Mouse (Mus musculus): ENCODE results near the gene Fbln1. TPM values are rescaled to one million over a fixed set of nuclear protein-coding genes. Genes with fewer than 3 reads are reported as not detected.
"Not testable (repeated sequence)": the region's sequence is repeated elsewhere in the genome, so short reads cannot be mapped to it uniquely, and the experiment has no call there.

Fbln1 gene
- polyA plus RNA-seq, 1 experiment: 5.5 TPM

GRCm38 (mm10) chr15:85316342-85317140, 110.8 kb downstream of the Fbln1 start:
- WGBS: 68% methylated on average over 14 of the region's 14 CpGs
- Histone ChIP-seq H3K4me3 (ENCODE audit: extremely low read depth, insufficient read depth, insufficient read length) (no peak overlapping the region), H3K4me1 (ENCODE audit: control insufficient read depth, insufficient read depth, insufficient read length) (no peaks in the 10 kb centered on the region), H3K27me3 (ENCODE audit: control insufficient read depth, insufficient read depth, low read length) (no peaks in the 10 kb centered on the region), H3K36me3 (ENCODE audit: control insufficient read depth, insufficient read depth, low read length) (no peaks in the 10 kb centered on the region), H3K27ac (ENCODE audit: insufficient read depth, low read length) (no peak overlapping the region)
- DNase-seq (ENCODE audit: low read depth in 1 of 2, low spot score in 2 of 2): no peak
- TF ChIP-seq POLR2A (IDR thresholded peaks at IDR 0.05; ENCODE audit: low read depth, low read length): no peak

DNA sequence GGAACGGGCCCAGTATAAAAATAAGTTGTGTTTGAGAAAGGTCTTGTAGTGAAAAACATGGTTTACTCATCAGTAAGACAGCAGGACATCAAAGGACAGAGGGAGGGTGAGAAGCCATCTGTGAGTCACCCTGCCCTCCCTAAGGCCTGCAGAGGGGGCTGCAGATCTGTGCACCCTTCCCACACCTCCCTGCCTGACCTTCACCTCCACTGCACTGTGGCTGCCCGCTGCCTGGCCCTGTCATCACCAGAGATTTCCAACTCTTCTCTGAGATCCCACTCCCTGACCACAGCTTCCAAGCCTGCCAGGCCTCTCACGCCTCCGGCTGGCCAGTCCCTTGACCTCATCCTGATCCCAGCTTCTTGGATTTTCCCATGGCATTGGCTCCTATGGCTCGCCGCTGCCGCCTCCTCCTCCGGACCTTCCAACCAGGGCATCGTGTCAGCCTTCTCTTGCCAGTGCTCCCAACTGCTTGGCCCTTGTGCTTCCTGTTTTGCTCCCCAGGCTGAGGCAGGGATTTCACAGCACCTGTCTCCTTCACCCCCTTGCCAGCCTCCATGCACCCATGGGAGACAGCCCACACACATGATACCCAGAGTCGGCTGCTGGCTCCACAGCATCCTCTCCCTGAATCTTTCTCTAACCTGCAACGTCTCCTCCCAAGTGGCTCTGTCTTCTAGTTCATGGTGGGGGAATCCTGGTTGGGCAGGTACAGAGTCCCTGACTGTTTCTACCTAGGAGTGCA, 114.3 kb downstream of the Fbln1 start:
- WGBS: 83% methylated on average over 11 of the region's 11 CpGs
- H3K27ac ChIP-seq (ENCODE audit: insufficient read depth, low read length): no peak overlapping the region
- no peaks in the 10 kb centered on the region for H3K36me3 ChIP-seq (ENCODE audit: control insufficient read depth, insufficient read depth, low read length)
- H3K4me1 ChIP-seq (ENCODE audit: control insufficient read depth, insufficient read depth, insufficient read length): no peaks in the 10 kb centered on the region
- no peak for DNase-seq (ENCODE audit: low read depth in 1 of 2, low spot score in 2 of 2)
- no peak overlapping the region for H3K4me3 ChIP-seq (ENCODE audit: extremely low read depth, insufficient read depth, insufficient read length)
- H3K27me3 ChIP-seq (ENCODE audit: control insufficient read depth, insufficient read depth, low read length): no peaks in the 10 kb centered on the region
- TF ChIP-seq CTCF (IDR thresholded peaks at IDR 0.05; ENCODE audit: extremely low read depth, insufficient read depth, insufficient read length, insufficient replicate concordance): no peak
- TF ChIP-seq POLR2A (IDR thresholded peaks at IDR 0.05; ENCODE audit: low read depth, low read length): no peak

GRCm38 (mm10) chr15:85323214-85323613, 117.5 kb downstream of the Fbln1 start:
- H3K4me1 ChIP-seq (ENCODE audit: control insufficient read depth, insufficient read depth, insufficient read length): no peaks in the 10 kb centered on the region
- no peak overlapping the region for H3K27ac ChIP-seq (ENCODE audit: insufficient read depth, low read length)
- no peak for TF ChIP-seq POLR2A (IDR thresholded peaks at IDR 0.05; ENCODE audit: low read depth, low read length)
- no peak for TF ChIP-seq CTCF (IDR thresholded peaks at IDR 0.05; ENCODE audit: extremely low read depth, insufficient read depth, insufficient read length, insufficient replicate concordance)
- H3K27me3 ChIP-seq (ENCODE audit: control insufficient read depth, insufficient read depth, low read length): no peaks in the 10 kb centered on the region
- H3K4me3 ChIP-seq (ENCODE audit: extremely low read depth, insufficient read depth, insufficient read length): no peak overlapping the region
- WGBS: 87% methylated on average over 4 of the region's 4 CpGs
- no peak for DNase-seq (ENCODE audit: low read depth in 1 of 2, low spot score in 2 of 2)
- no peaks in the 10 kb centered on the region for H3K36me3 ChIP-seq (ENCODE audit: control insufficient read depth, insufficient read depth, low read length)

GRCm38 (mm10) chr15:85324426-85324825, 118.7 kb downstream of the Fbln1 start:
- DNase-seq (ENCODE audit: low read depth in 1 of 2, low spot score in 2 of 2): no peak
- 90% methylated on average over 1 of the region's 1 CpGs for WGBS
- no peak overlapping the region for H3K4me3 ChIP-seq (ENCODE audit: extremely low read depth, insufficient read depth, insufficient read length)
- TF ChIP-seq POLR2A (IDR thresholded peaks at IDR 0.05; ENCODE audit: low read depth, low read length) (no peak), CTCF (IDR thresholded peaks at IDR 0.05; ENCODE audit: extremely low read depth, insufficient read depth, insufficient read length, insufficient replicate concordance) (no peak)
- no peaks in the 10 kb centered on the region for H3K36me3 ChIP-seq (ENCODE audit: control insufficient read depth, insufficient read depth, low read length)
- no peaks in the 10 kb centered on the region for H3K4me1 ChIP-seq (ENCODE audit: control insufficient read depth, insufficient read depth, insufficient read length)
- no peaks in the 10 kb centered on the region for H3K27me3 ChIP-seq (ENCODE audit: control insufficient read depth, insufficient read depth, low read length)
- H3K27ac ChIP-seq (ENCODE audit: insufficient read depth, low read length): no peak overlapping the region

DNA sequence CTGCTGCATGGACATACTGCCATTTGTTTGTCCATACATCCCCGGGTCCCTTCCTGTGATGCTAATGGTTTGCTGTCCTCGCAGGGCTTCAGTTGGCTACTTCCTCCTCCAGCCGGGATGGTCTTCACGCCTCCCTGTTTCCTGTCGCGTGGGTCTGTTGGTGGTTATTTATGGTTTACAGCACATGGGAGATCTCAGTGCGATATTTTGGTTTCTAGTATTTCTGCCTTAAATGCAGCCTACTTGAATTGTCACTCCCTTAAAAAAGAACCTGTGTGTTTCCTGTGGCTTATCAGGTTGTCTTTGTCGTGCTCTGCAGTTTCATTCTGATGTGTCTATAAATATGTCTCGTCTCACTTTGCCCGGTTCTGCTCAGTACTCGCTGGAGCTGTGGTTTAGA, 122.1 kb downstream of the Fbln1 start:
- H3K4me1 ChIP-seq (ENCODE audit: control insufficient read depth, insufficient read depth, insufficient read length): no peaks in the 10 kb centered on the region
- TF ChIP-seq POLR2A (IDR thresholded peaks at IDR 0.05; ENCODE audit: low read depth, low read length) (no peak), CTCF (IDR thresholded peaks at IDR 0.05; ENCODE audit: extremely low read depth, insufficient read depth, insufficient read length, insufficient replicate concordance) (no peak)
- 4% methylated on average over 11 of the region's 11 CpGs for WGBS
- no peak for DNase-seq (ENCODE audit: low read depth in 1 of 2, low spot score in 2 of 2)
- H3K36me3 ChIP-seq (ENCODE audit: control insufficient read depth, insufficient read depth, low read length): no peaks in the 10 kb centered on the region
- H3K27ac ChIP-seq (ENCODE audit: insufficient read depth, low read length): no peak overlapping the region
- H3K4me3 ChIP-seq (ENCODE audit: extremely low read depth, insufficient read depth, insufficient read length): no peak overlapping the region
- no peaks in the 10 kb centered on the region for H3K27me3 ChIP-seq (ENCODE audit: control insufficient read depth, insufficient read depth, low read length)

- not testable (repeated sequence) for H3K4me1 ChIP-seq (ENCODE audit: control insufficient read depth, insufficient read depth, insufficient read length); H3K4me3 ChIP-seq (ENCODE audit: extremely low read depth, insufficient read depth, insufficient read length); H3K27me3 ChIP-seq (ENCODE audit: control insufficient read depth, insufficient read depth, low read length); H3K36me3 ChIP-seq (ENCODE audit: control insufficient read depth, insufficient read depth, low read length); H3K27ac ChIP-seq (ENCODE audit: insufficient read depth, low read length); DNase-seq (ENCODE audit: low read depth in 1 of 2, low spot score in 2 of 2)
- peak; percentile 10; the same call in 1 of the 2 replicates for TF ChIP-seq CTCF (IDR thresholded peaks at IDR 0.05; ENCODE audit: extremely low read depth, insufficient read depth, insufficient read length, insufficient replicate concordance)
- 81% methylated on average over 2 of the region's 2 CpGs for WGBS
These were observed 122.7 kb downstream of the Fbln1 start for GRCm38 (mm10) chr15:85328455-85328854.

DNA sequence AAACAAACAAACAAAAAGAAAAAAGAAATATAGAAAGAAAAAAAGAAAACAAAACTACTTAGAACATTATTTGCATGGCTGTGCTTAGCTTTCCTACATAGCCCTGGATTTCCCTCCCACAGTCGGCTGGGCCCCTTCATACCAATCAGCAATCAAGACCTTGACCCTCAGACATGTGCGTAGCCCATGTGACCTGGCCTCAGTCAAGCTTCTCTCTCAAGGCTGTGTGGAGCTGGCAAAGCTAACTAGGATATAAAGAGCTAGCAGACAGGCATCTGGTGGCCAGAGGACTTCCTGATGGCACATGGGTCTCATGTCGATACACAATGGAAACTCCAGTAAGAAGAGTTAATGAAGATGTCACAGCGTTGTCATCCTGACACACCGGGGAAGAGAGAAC, 123.3 kb downstream of the Fbln1 start:
- Histone ChIP-seq H3K27me3 (ENCODE audit: control insufficient read depth, insufficient read depth, low read length) (no peaks in the 10 kb centered on the region), H3K4me1 (ENCODE audit: control insufficient read depth, insufficient read depth, insufficient read length) (no peaks in the 10 kb centered on the region), H3K36me3 (ENCODE audit: control insufficient read depth, insufficient read depth, low read length) (no peaks in the 10 kb centered on the region), H3K27ac (ENCODE audit: insufficient read depth, low read length) (no peak overlapping the region), H3K4me3 (ENCODE audit: extremely low read depth, insufficient read depth, insufficient read length) (no peak overlapping the region)
- 93% methylated on average over 5 of the region's 5 CpGs for WGBS
- DNase-seq (ENCODE audit: low read depth in 1 of 2, low spot score in 2 of 2): no peak
- no peak for TF ChIP-seq CTCF (IDR thresholded peaks at IDR 0.05; ENCODE audit: extremely low read depth, insufficient read depth, insufficient read length, insufficient replicate concordance)
- no peak for TF ChIP-seq POLR2A (IDR thresholded peaks at IDR 0.05; ENCODE audit: low read depth, low read length)

Data from spleen, adult 2 months (tissue).